Mouse (Mus musculus) myocyte (in vitro differentiated cells): ENCODE data around the gene Pafah2. TPM values are rescaled to one million over a fixed set of nuclear protein-coding genes. Genes with fewer than 3 reads are reported as not detected.

Experiments used
- H3K27me3 ChIP-seq: one replicate; pipeline ENCODE4 v1.6.1; 2011; ENCODE audit not compliant: control insufficient read depth, insufficient read depth, insufficient read length
- H3K36me3 ChIP-seq: one replicate; pipeline ENCODE4 v1.6.1; 2011; ENCODE audit not compliant: control insufficient read depth, insufficient read depth
- H3K4me2 ChIP-seq: one replicate; pipeline ENCODE4 v1.6.1; 2011; ENCODE audit warnings: low read depth, control low read depth
- H3K4me3 ChIP-seq: one replicate; pipeline ENCODE4 v1.5.1; 2011; ENCODE audit warnings: mild to moderate bottlenecking, control low read depth, moderate library complexity
- H3K79me2 ChIP-seq: one replicate; pipeline ENCODE4 v1.6.1; 2011; ENCODE audit not compliant: control insufficient read depth, insufficient read depth
- H3ac ChIP-seq: one replicate; pipeline ENCODE4 v1.6.1; 2011; ENCODE audit not compliant: control insufficient read depth, insufficient read length
- CEBPB ChIP-seq: IDR thresholded peaks from 2 replicates; pipeline ENCODE4 v1.6.1; 2011; ENCODE audit warnings: mild to moderate bottlenecking, moderate library complexity; ENCODE audit not compliant: poor library complexity, insufficient read depth, severe bottlenecking
- E2F4 ChIP-seq: IDR thresholded peaks from one replicate; pipeline ENCODE4 v1.6.1; 2011; ENCODE audit warnings: mild to moderate bottlenecking, control low read depth, moderate library complexity; ENCODE audit not compliant: insufficient read depth
- MAX ChIP-seq: IDR thresholded peaks from one replicate; pipeline ENCODE4 v1.6.1; 2011; ENCODE audit warnings: low read depth, mild to moderate bottlenecking, control low read depth
- MYOD1 ChIP-seq, 3 experiments: IDR thresholded peaks; one replicate each; pipeline ENCODE4 v1.6.1; 2011; ENCODE audit warnings: control low read depth in 2 of 3, low read depth in 2 of 3, mild to moderate bottlenecking in 2 of 3, moderate library complexity in 1 of 3; ENCODE audit not compliant: insufficient read length in 2 of 3, control insufficient read depth in 1 of 3
- MYOG ChIP-seq, 3 experiments: IDR thresholded peaks; one replicate each; pipeline ENCODE4 v1.6.1; 2011; ENCODE audit warnings: control low read depth in 2 of 3, low read depth in 2 of 3, mild to moderate bottlenecking in 2 of 3; ENCODE audit not compliant: insufficient read length in 2 of 3, control insufficient read depth in 1 of 3, insufficient read depth in 1 of 3
- POLR2A ChIP-seq: IDR thresholded peaks from one replicate; pipeline ENCODE4 v1.6.1; 2011; ENCODE audit warnings: low read depth, mild to moderate bottlenecking, control low read depth, moderate library complexity; ENCODE audit not compliant: insufficient read length
- POLR2AphosphoS2 ChIP-seq: IDR thresholded peaks from one replicate; pipeline ENCODE4 v1.6.1; 2011; ENCODE audit warnings: low read depth, control low read depth; ENCODE audit not compliant: insufficient read length
- REST ChIP-seq: IDR thresholded peaks from one replicate; pipeline ENCODE4 v1.6.1; 2011; ENCODE audit warnings: mild to moderate bottlenecking, control low read depth, moderate library complexity; ENCODE audit not compliant: insufficient read depth, insufficient read length
- SRF ChIP-seq: IDR thresholded peaks from one replicate; pipeline ENCODE4 v1.6.1; 2011; ENCODE audit warnings: low read depth; ENCODE audit not compliant: control insufficient read depth, insufficient read length
- TCF12 ChIP-seq: IDR thresholded peaks from one replicate; pipeline ENCODE4 v1.6.1; 2011; ENCODE audit warnings: mild to moderate bottlenecking, control low read depth; ENCODE audit not compliant: poor library complexity, insufficient read depth, severe bottlenecking
- TCF3 ChIP-seq: IDR thresholded peaks from one replicate; pipeline ENCODE4 v1.6.1; 2011; ENCODE audit warnings: low read depth, control low read depth; ENCODE audit not compliant: insufficient read length
- USF1 ChIP-seq: IDR thresholded peaks from one replicate; pipeline ENCODE4 v1.6.1; 2011; ENCODE audit warnings: low read depth, mild to moderate bottlenecking, control low read depth, moderate library complexity
- polyA plus RNA-seq: library from polyadenylated mRNA; unstranded; fragments of >200 nt; fragmentation: generic; extraction: Trizol; gene quantifications from one replicate; pipeline ENCODE4 v1.2.1, GENCODE M21; 2012; ENCODE audit warnings: missing spikeins

Pafah2 gene
- polyA plus RNA-seq: 7.1 TPM

DNA sequence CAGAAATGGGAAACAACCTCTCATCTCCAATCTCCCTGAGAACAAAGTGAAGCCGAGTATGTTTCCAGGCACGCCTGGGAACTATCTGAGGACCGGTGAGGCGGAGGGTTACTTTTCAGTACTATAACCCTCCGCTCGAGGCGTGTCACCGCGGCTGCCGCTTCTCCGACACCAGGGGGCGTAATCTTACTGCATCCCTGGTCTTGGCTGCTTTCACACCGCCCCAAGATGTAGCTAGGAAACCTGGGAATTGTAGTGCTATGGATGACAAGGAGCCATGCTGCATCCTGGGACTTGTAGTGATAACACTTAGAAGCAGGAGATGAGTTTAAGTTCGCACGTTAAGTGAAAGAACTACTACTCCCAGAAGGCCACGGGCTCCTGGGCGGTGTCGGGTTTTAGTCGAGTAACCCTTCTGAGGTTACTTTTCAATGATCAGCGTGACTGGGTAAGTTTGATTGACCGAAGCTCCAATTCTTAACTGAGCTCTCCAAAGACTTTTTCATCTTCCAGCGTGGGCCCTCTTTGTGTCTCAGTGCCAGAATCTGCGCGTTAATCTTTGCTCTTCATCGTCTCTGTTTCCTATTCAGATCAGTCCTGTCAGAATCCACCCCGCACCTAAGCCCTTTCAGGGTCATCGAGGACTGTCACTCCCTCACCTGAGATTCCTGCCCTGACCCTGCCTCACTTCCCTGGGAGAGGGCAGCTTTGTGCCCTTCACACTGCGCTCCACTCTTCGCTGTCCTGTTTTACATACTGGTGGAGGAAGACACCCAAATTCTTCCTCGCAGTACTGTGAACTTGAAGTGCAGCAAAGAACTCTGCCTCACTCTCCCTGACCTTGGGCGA lies at the start of gene Pafah2:
Pafah2 (plus strand) TSS at position 344 of the 849 bp plus-strand sequence.
- peak within 1 kb of the TSS; percentile 38 for H3K4me3 ChIP-seq
- H3K27me3 ChIP-seq: no peaks in the 10 kb centered on the region
- H3K36me3 ChIP-seq: no peaks in the 10 kb centered on the region
- peak within 1 kb of the TSS; percentile 98 for H3K4me2 ChIP-seq
- H3K79me2 ChIP-seq: no peaks in the 10 kb centered on the region
- TF ChIP-seq E2F4: no peak
- TF ChIP-seq TCF3: no peak
- peak in 1 of 3 experiments; percentile 37 for TF ChIP-seq MYOD1 (IDR thresholded peaks at IDR 0.05; ENCODE audit: control insufficient read depth in 1 of 3, insufficient read length in 2 of 3, low read depth in 2 of 3)
- no peak for TF ChIP-seq SRF
- TF ChIP-seq TCF12: no peak
- no peak for TF ChIP-seq REST
- no peak for TF ChIP-seq MAX
- TF ChIP-seq USF1: peak; percentile 0
- peak in 1 of 3 experiments; percentile 39 for TF ChIP-seq MYOG (IDR thresholded peaks at IDR 0.05; ENCODE audit: control insufficient read depth in 1 of 3, insufficient read depth in 1 of 3, insufficient read length in 2 of 3, low read depth in 2 of 3)
- no peak for TF ChIP-seq POLR2A
- no peak within 1 kb of the TSS for H3ac ChIP-seq

DNA sequence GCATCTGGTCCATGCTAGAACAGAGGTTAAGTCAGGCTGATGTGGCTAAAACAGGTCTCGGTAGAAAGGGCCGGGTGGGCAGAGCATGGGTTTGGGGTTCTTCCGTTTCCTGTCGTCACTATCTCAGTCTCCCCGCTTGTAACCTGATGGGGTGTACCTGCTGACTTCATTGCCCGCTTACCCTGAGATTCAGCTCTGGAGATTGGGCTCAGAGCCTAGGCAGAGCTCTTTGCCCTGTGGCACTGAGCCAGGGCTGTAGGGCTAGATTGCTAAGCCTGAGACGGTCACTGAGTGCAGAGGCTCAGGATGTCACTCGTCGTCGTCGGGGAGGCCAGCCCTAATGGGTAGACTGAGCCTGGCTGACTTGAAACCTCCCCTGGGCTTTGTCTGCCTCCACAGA lies 48.0 kb upstream of the Pafah2 start:
- H3K4me2 ChIP-seq: no peak overlapping the region
- no peak for TF ChIP-seq MYOG (IDR thresholded peaks at IDR 0.05; ENCODE audit: control insufficient read depth in 1 of 3, insufficient read depth in 1 of 3, insufficient read length in 2 of 3, low read depth in 2 of 3)
- H3K4me3 ChIP-seq: no peak overlapping the region
- no peak overlapping the region for H3ac ChIP-seq
- H3K27me3 ChIP-seq: peaks cover 27% of the 10 kb centered on the region
- H3K79me2 ChIP-seq: no peaks in the 10 kb centered on the region
- H3K36me3 ChIP-seq: no peaks in the 10 kb centered on the region

- no peak overlapping the region for H3ac ChIP-seq
- TF ChIP-seq POLR2A: no peak
- TF ChIP-seq POLR2AphosphoS2: no peak
- no peak for TF ChIP-seq MYOG (IDR thresholded peaks at IDR 0.05; ENCODE audit: control insufficient read depth in 1 of 3, insufficient read depth in 1 of 3, insufficient read length in 2 of 3, low read depth in 2 of 3)
- no peak for TF ChIP-seq USF1
- H3K27me3 ChIP-seq: peaks cover 22% of the 10 kb centered on the region
- H3K79me2 ChIP-seq: no peaks in the 10 kb centered on the region
- no peaks in the 10 kb centered on the region for H3K36me3 ChIP-seq
- no peak overlapping the region for H3K4me2 ChIP-seq
- no peak overlapping the region for H3K4me3 ChIP-seq
Measured at GRCm38 (mm10) chr4:134348545-134348944, 47.6 kb upstream of the Pafah2 start.

GRCm38 (mm10) chr4:134349829-134350228 lies 46.3 kb upstream of the Pafah2 start:
- Histone ChIP-seq H3ac (no peak overlapping the region), H3K36me3 (no peaks in the 10 kb centered on the region), H3K4me2 (no peak overlapping the region), H3K27me3 (peaks cover 16% of the 10 kb centered on the region), H3K4me3 (no peak overlapping the region), H3K79me2 (no peaks in the 10 kb centered on the region)
- TF ChIP-seq TCF12: no peak
- TF ChIP-seq REST: no peak
- no peak for TF ChIP-seq MAX
- TF ChIP-seq CEBPB: no peak
- no peak for TF ChIP-seq USF1
- no peak for TF ChIP-seq MYOG (IDR thresholded peaks at IDR 0.05; ENCODE audit: control insufficient read depth in 1 of 3, insufficient read depth in 1 of 3, insufficient read length in 2 of 3, low read depth in 2 of 3)
- no peak for TF ChIP-seq POLR2A
- TF ChIP-seq POLR2AphosphoS2: no peak
- no peak for TF ChIP-seq MYOD1 (IDR thresholded peaks at IDR 0.05; ENCODE audit: control insufficient read depth in 1 of 3, insufficient read length in 2 of 3, low read depth in 2 of 3)

DNA sequence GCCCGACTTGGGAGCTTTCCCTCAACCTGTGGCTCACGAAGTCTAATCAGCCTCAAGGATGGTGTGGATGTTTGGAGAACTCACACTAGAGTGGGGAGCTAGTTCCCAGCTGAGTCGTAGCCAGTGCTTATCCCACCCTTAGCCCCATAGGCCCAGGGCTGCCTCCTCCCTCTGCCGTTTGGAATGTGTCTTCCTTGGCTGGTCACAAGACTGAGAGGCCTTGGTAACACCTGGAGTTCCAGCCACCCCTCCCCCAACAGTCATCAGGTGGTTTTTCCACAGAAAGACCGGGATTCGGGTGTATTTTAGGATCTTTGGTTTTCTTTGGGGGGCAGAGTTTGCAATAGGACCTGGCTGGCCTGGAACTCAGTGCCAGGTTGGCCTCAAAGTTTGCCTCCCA lies 45.5 kb upstream of the Pafah2 start:
- Histone ChIP-seq H3K4me2 (no peak overlapping the region), H3ac (no peak overlapping the region), H3K27me3 (peaks cover 12% of the 10 kb centered on the region), H3K4me3 (no peak overlapping the region), H3K79me2 (no peaks in the 10 kb centered on the region), H3K36me3 (no peaks in the 10 kb centered on the region)
- TF ChIP-seq MYOG (IDR thresholded peaks at IDR 0.05; ENCODE audit: control insufficient read depth in 1 of 3, insufficient read depth in 1 of 3, insufficient read length in 2 of 3, low read depth in 2 of 3) (no peak), POLR2AphosphoS2 (no peak), SRF (no peak), CEBPB (no peak), POLR2A (no peak), USF1 (no peak), E2F4 (no peak), MYOD1 (IDR thresholded peaks at IDR 0.05; ENCODE audit: control insufficient read depth in 1 of 3, insufficient read length in 2 of 3, low read depth in 2 of 3) (no peak), MAX (no peak), TCF12 (no peak), TCF3 (no peak), REST (no peak)
